Mouse (Mus musculus) erythroblast, embryonic 14.5 days (primary cell): Measurements from ENCODE around the gene Fat3.

ENCODE experiments used
- GATA1 ChIP-seq: IDR thresholded peaks from 2 replicates; pipeline ENCODE4 v1.6.1; 2012; ENCODE audit warnings: low read length, inconsistent platforms, mixed read lengths
- TAL1 ChIP-seq: IDR thresholded peaks from 3 replicates; pipeline ENCODE4 v1.6.1; 2012; ENCODE audit warnings: low read length, inconsistent platforms, mixed read lengths

GRCm38 (mm10) chr9:15919373-15920005, 581.6 kb downstream of the Fat3 start:
- no peak for TF ChIP-seq TAL1
- TF ChIP-seq GATA1: no peak
